Mouse (Mus musculus) lung, adult 2 months (tissue): Measurements from ENCODE around the gene Wrap73. TPM values are rescaled to one million over a fixed set of nuclear protein-coding genes. Genes with fewer than 3 reads are reported as not detected.

Experiments used
- DNase-seq: peaks from one replicate; pipeline ENCODE4 v3.0.0; 2022
- H3K4me1 ChIP-seq: fragments of 200-500 bp; 2 replicates; pipeline ENCODE4 v1.6.1; 2011; ENCODE audit warnings: low read length; ENCODE audit not compliant: control insufficient read depth, insufficient read depth
- H3K4me3 ChIP-seq: fragments of 200-500 bp; replicated peaks from 2 replicates; pipeline ENCODE3; 2011; ENCODE audit warnings: low read depth, mild to moderate bottlenecking, control low read depth, low read length; ENCODE audit errors: extremely low read depth
- CTCF ChIP-seq: fragments of 200-500 bp; IDR thresholded peaks from 2 replicates; pipeline ENCODE4 v1.5.1; 2011; ENCODE audit warnings: mild to moderate bottlenecking, low read length, control low read depth; ENCODE audit not compliant: insufficient read depth
- POLR2A ChIP-seq: fragments of 200-500 bp; IDR thresholded peaks from 2 replicates; pipeline ENCODE4 v1.6.1; 2011; ENCODE audit warnings: low read depth, mild to moderate bottlenecking, control low read depth, low read length, borderline replicate concordance; ENCODE audit errors: extremely low read depth
- WGBS: fragments of 180-500 bp; shearing (Covaris S2); methylation state at CpG from one replicate; pipeline ENCODE4 v1.1.7; 2018; 5-methylcytosine and 5-hydroxymethylcytosine counted together
- polyA plus RNA-seq: library from polyadenylated mRNA; depleted of rRNA; stranded (reverse); fragments of >200 nt; gene quantifications from 2 replicates; pipeline ENCODE4 v1.2.3, GENCODE M21; 2012; rRNA removed

Wrap73 gene
- polyA plus RNA-seq, 1 experiment = 20.3 TPM

GRCm38 (mm10) chr4:154198377-154198961, 56.3 kb downstream of the Wrap73 start:
- no peaks in the 10 kb centered on the region for H3K4me1 ChIP-seq
- 55% methylated on average over 7 of the region's 7 CpGs for WGBS
- TF ChIP-seq CTCF (no peak), POLR2A (no peak)
- no peak overlapping the region for H3K4me3 ChIP-seq
- no peak for DNase-seq

GRCm38 (mm10) chr4:154201511-154201910, 59.3 kb downstream of the Wrap73 start:
- H3K4me3 ChIP-seq = no peak overlapping the region
- peaks cover 13% of the 10 kb centered on the region for H3K4me1 ChIP-seq
- DNase-seq = no peak
- WGBS = 84% methylated on average over 5 of the region's 5 CpGs
- TF ChIP-seq POLR2A = no peak
- no peak for TF ChIP-seq CTCF

GRCm38 (mm10) chr4:154204532-154204931, 62.4 kb downstream of the Wrap73 start:
- Histone ChIP-seq H3K4me3 (no peak overlapping the region), H3K4me1 (peaks cover 13% of the 10 kb centered on the region)
- TF ChIP-seq POLR2A (no peak), CTCF (no peak)
- no peak for DNase-seq
- WGBS = 62% methylated on average over 7 of the region's 7 CpGs

- TF ChIP-seq POLR2A = no peak
- no peak for TF ChIP-seq CTCF
- peak; percentile 54 for DNase-seq
- 26% methylated on average over 5 of the region's 5 CpGs for WGBS
- Histone ChIP-seq H3K4me1 (peaks cover 13% of the 10 kb centered on the region), H3K4me3 (no peak overlapping the region)
Measured at GRCm38 (mm10) chr4:154205392-154205791, 63.2 kb downstream of the Wrap73 start.

GRCm38 (mm10) chr4:154207261-154207660, 65.1 kb downstream of the Wrap73 start:
- TF ChIP-seq CTCF = peak; percentile 99
- TF ChIP-seq POLR2A = no peak
- Histone ChIP-seq H3K4me1 (peaks cover 13% of the 10 kb centered on the region), H3K4me3 (no peak overlapping the region)
- WGBS = 14% methylated on average over 5 of the region's 5 CpGs
- peak; percentile 70 for DNase-seq

- no peak overlapping the region for H3K4me3 ChIP-seq
- H3K4me1 ChIP-seq = peaks cover 11% of the 10 kb centered on the region
- TF ChIP-seq POLR2A = no peak
- no peak for TF ChIP-seq CTCF
- DNase-seq = no peak
- 65% methylated on average over 6 of the region's 6 CpGs for WGBS
Measured at GRCm38 (mm10) chr4:154209054-154209453, 66.9 kb downstream of the Wrap73 start.

- Histone ChIP-seq H3K4me3 (no peak overlapping the region), H3K4me1 (peaks cover 9% of the 10 kb centered on the region; the same call in 1 of the 2 replicates)
- DNase-seq = no peak
- WGBS = 33% methylated on average over 3 of the region's 3 CpGs
- TF ChIP-seq CTCF (no peak), POLR2A (no peak)
Measured at GRCm38 (mm10) chr4:154209825-154210224, 67.7 kb downstream of the Wrap73 start.

- TF ChIP-seq CTCF = no peak
- TF ChIP-seq POLR2A = no peak
- no peak overlapping the region for H3K4me3 ChIP-seq
- DNase-seq = no peak
- H3K4me1 ChIP-seq = 0 out of 2 replicates have a peak, but pooled peaks cover 4% of the 10 kb centered on the region
- 73% methylated on average over 13 of the region's 13 CpGs for WGBS
Measured at GRCm38 (mm10) chr4:154211459-154211858, 69.3 kb downstream of the Wrap73 start.

GRCm38 (mm10) chr4:154213586-154213985, 71.4 kb downstream of the Wrap73 start:
- no peak for DNase-seq
- H3K4me1 ChIP-seq = 0 out of 2 replicates have a peak, but pooled peaks cover 4% of the 10 kb centered on the region
- no peak for TF ChIP-seq POLR2A
- no peak for TF ChIP-seq CTCF
- 48% methylated on average over 7 of the region's 7 CpGs for WGBS
- H3K4me3 ChIP-seq = no peak overlapping the region

- H3K4me3 ChIP-seq = no peak overlapping the region
- TF ChIP-seq POLR2A (no peak), CTCF (no peak)
- 16% methylated on average over 5 of the region's 5 CpGs for WGBS
- 0 out of 2 replicates have a peak, but pooled peaks cover 4% of the 10 kb centered on the region for H3K4me1 ChIP-seq
- no peak for DNase-seq
Measured at GRCm38 (mm10) chr4:154214075-154214474, 71.9 kb downstream of the Wrap73 start.

Other genes with a start within 250 kb of the Wrap73 start
- 25.2 and 29.3 TPM in 2 replicates for gene A430005L14Rik, start 185.1 kb upstream of the Wrap73 start, polyA plus RNA-seq
- 11.8 and 14.3 TPM in 2 replicates for gene Dffb, start 167.2 kb upstream of the Wrap73 start, polyA plus RNA-seq
- gene Cep104, start 167.2 kb upstream of the Wrap73 start, polyA plus RNA-seq = 19.1 and 20.8 TPM in 2 replicates
- 55.5 and 57.4 TPM in 2 replicates for gene Lrrc47, start 130.6 kb upstream of the Wrap73 start, polyA plus RNA-seq
- gene Smim1, start 116.1 kb upstream of the Wrap73 start, polyA plus RNA-seq = 102 and 121 TPM in 2 replicates
- gene Ccdc27, start 99.7 kb upstream of the Wrap73 start, polyA plus RNA-seq = not detected in 2 replicates
- gene Trp73, start 2.2 kb upstream of the Wrap73 start, polyA plus RNA-seq = 9.9 and 10.0 TPM in 2 replicates
- 223 and 276 TPM in 2 replicates for gene Tprgl, start 18.3 kb downstream of the Wrap73 start, polyA plus RNA-seq
- 68.6 and 83.1 TPM in 2 replicates for gene Megf6, start 28.4 kb downstream of the Wrap73 start, polyA plus RNA-seq
- 15.1 and 18.0 TPM in 2 replicates for gene Arhgef16, start 159.3 kb downstream of the Wrap73 start, polyA plus RNA-seq
- gene B230104I21Rik, start 193.8 kb downstream of the Wrap73 start, polyA plus RNA-seq = not detected in 2 replicates